Mouse (Mus musculus): ENCODE measurements at regions not wholly inside any gene's neighbourhood (a gene's known extent, or its start where the extent isn't known, plus 50 kb on each side); places are given as distances from the start of the nearest gene placed in this dataset.

GRCm38 (mm10) chr2:109562996-109563395 is 111.5 kb upstream of the Bdnf start:
- no peak for DNase-seq (ENCODE audit: extremely low read depth, low read depth, low spot score)

GRCm38 (mm10) chr2:109576946-109577345 is 97.6 kb upstream of the Bdnf start:
- no peak for DNase-seq (ENCODE audit: extremely low read depth, low read depth, low spot score)

GRCm38 (mm10) chr2:109578870-109579310 is 95.6 kb upstream of the Bdnf start:
- DNase-seq (ENCODE audit: extremely low read depth, low read depth, low spot score): no peak

GRCm38 (mm10) chr2:109618341-109619058 is 56.0 kb upstream of the Bdnf start:
- DNase-seq (ENCODE audit: extremely low read depth, low read depth, low spot score): no peak

- no peak for DNase-seq (ENCODE audit: extremely low read depth, low read depth, low spot score)
Observed at GRCm38 (mm10) chr2:109619676-109620075, 54.8 kb upstream of the Bdnf start.

DNA sequence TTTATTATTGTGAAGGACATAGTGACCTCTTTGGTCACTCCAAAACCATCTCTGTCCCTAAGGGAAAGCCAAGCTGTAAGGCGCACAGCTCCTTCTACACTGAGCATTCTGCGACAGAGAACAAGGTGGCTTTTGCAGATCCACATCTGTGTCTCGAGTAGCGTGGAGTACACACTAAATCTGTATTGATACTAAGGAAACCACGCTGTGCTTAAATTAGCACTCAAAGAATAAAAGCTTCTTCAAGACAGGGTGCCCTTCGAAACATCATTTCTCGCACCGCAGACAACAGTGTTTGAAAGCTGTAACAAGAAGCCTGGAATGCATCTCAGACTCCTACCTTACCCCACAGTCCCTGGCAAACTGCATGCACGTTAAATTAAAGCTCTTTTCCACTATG is 52.9 kb upstream of the Bdnf start:
- no peak for DNase-seq (ENCODE audit: extremely low read depth, low read depth, low spot score)
